Mouse (Mus musculus) stomach, postnatal 0 days (tissue): ENCODE measurements around the gene Kmt5c.

ENCODE experiments used
- CTCF ChIP-seq: IDR thresholded peaks from 2 replicates; pipeline ENCODE4 v1.5.1; 2016; ENCODE audit warnings: antibody characterized with exemption, low read depth, mild to moderate bottlenecking, moderate library complexity
- EP300 ChIP-seq: optimal IDR thresholded peaks from 2 replicates; pipeline ENCODE3; 2016; ENCODE audit warnings: antibody characterized with exemption

- no peak for TF ChIP-seq CTCF
- no peak for TF ChIP-seq EP300
Observed at GRCm38 (mm10) chr7:4739041-4739543, 823 bp upstream of the Kmt5c start.
